Mouse (Mus musculus) erythroblast, adult 5-6 weeks (primary cell): ENCODE results near the gene Smdt1. TPM values are rescaled to one million over a fixed set of nuclear protein-coding genes. Genes with fewer than 3 reads are reported as not detected.

Experiments used
- total RNA-seq, 2 experiments: library from RNA; stranded (forward) in 1 of 2; stranded (reverse) in 1 of 2; fragments of 150-400 nt in 1 of 2; fragments of 200-764, 138-1000 nt in 1 of 2; gene quantifications; 2 replicates each; pipeline versions ENCODE4 v1.2.3 to v1.2.4; 2015 to 2017; ENCODE audit warnings: low replicate concordance in 2 of 2

Smdt1 gene
- total RNA-seq, 2 experiments from 2014 or later, result 42.7 to 91.5 TPM

Other genes starting within 250 kb of the Smdt1 start
- gene Ccdc134, start 211.0 kb upstream of the Smdt1 start, total RNA-seq (2015; ENCODE audit: low replicate concordance), result 0.63 TPM in 1 of 2 replicates, not detected in the other
- 4.1 and 5.0 TPM in 2 replicates for gene Ccdc134, start 211.0 kb upstream of the Smdt1 start, total RNA-seq (2017; ENCODE audit: low replicate concordance)
- 9.0 and 12.5 TPM in 2 replicates for gene Srebf2, start 191.8 kb upstream of the Smdt1 start, total RNA-seq (2015; ENCODE audit: low replicate concordance)
- gene Srebf2, start 191.8 kb upstream of the Smdt1 start, total RNA-seq (2017; ENCODE audit: low replicate concordance), result 11.2 and 15.5 TPM in 2 replicates
- not detected in 2 replicates for gene Shisa8, start 126.1 kb upstream of the Smdt1 start, total RNA-seq (2015; ENCODE audit: low replicate concordance)
- not detected in 2 replicates for gene Shisa8, start 126.1 kb upstream of the Smdt1 start, total RNA-seq (2017; ENCODE audit: low replicate concordance)
- gene Tnfrsf13c, start 114.6 kb upstream of the Smdt1 start, total RNA-seq (2015; ENCODE audit: low replicate concordance), result 0.84 and 6.3 TPM in 2 replicates
- not detected in 2 replicates for gene Tnfrsf13c, start 114.6 kb upstream of the Smdt1 start, total RNA-seq (2017; ENCODE audit: low replicate concordance)
- 10.7 and 11.0 TPM in 2 replicates for gene Cenpm, start 94.2 kb upstream of the Smdt1 start, total RNA-seq (2015; ENCODE audit: low replicate concordance)
- 2.3 and 7.2 TPM in 2 replicates for gene Cenpm, start 94.2 kb upstream of the Smdt1 start, total RNA-seq (2017; ENCODE audit: low replicate concordance)
- gene 1500009C09Rik, start 86.6 kb upstream of the Smdt1 start, total RNA-seq (2015; ENCODE audit: low replicate concordance), result not detected in 2 replicates
- gene 1500009C09Rik, start 86.6 kb upstream of the Smdt1 start, total RNA-seq (2017; ENCODE audit: low replicate concordance), result not detected in 2 replicates
- 2.3 TPM in 1 of 2 replicates, not detected in the other for gene Sept3, start 64.1 kb upstream of the Smdt1 start, total RNA-seq (2015; ENCODE audit: low replicate concordance)
- gene Sept3, start 64.1 kb upstream of the Smdt1 start, total RNA-seq (2017; ENCODE audit: low replicate concordance), result 0.09 TPM in 1 of 2 replicates, not detected in the other
- not detected in 2 replicates for gene Wbp2nl, start 40.0 kb upstream of the Smdt1 start, total RNA-seq (2015; ENCODE audit: low replicate concordance)
- not detected in 2 replicates for gene Wbp2nl, start 40.0 kb upstream of the Smdt1 start, total RNA-seq (2017; ENCODE audit: low replicate concordance)
- 49.5 and 74.2 TPM in 2 replicates for gene Naga, start within 50 bp of the Smdt1 start, total RNA-seq (2015; ENCODE audit: low replicate concordance)
- gene Naga, start within 50 bp of the Smdt1 start, total RNA-seq (2017; ENCODE audit: low replicate concordance), result 22.7 and 56.3 TPM in 2 replicates
- gene Pheta2, start within 50 bp of the Smdt1 start, total RNA-seq (2015; ENCODE audit: low replicate concordance), result 22.7 and 44.9 TPM in 2 replicates
- gene Pheta2, start within 50 bp of the Smdt1 start, total RNA-seq (2017; ENCODE audit: low replicate concordance), result 79.0 and 86.0 TPM in 2 replicates
- gene Ndufa6, start 15.4 kb downstream of the Smdt1 start, total RNA-seq (2015; ENCODE audit: low replicate concordance), result 34.2 and 88.6 TPM in 2 replicates
- 55.3 and 85.6 TPM in 2 replicates for gene Ndufa6, start 15.4 kb downstream of the Smdt1 start, total RNA-seq (2017; ENCODE audit: low replicate concordance)
- gene Cyp2d22, start 41.3 kb downstream of the Smdt1 start, total RNA-seq (2015; ENCODE audit: low replicate concordance), result not detected in 2 replicates
- gene Cyp2d22, start 41.3 kb downstream of the Smdt1 start, total RNA-seq (2017; ENCODE audit: low replicate concordance), result 0.26 TPM in 1 of 2 replicates, not detected in the other
- gene Cyp2d11, start 55.1 kb downstream of the Smdt1 start, total RNA-seq (2015; ENCODE audit: low replicate concordance), result not detected in 2 replicates
- gene Cyp2d11, start 55.1 kb downstream of the Smdt1 start, total RNA-seq (2017; ENCODE audit: low replicate concordance), result not detected in 2 replicates
- not detected in 2 replicates for gene Cyp2d10, start 68.2 kb downstream of the Smdt1 start, total RNA-seq (2015; ENCODE audit: low replicate concordance)
- gene Cyp2d10, start 68.2 kb downstream of the Smdt1 start, total RNA-seq (2017; ENCODE audit: low replicate concordance), result not detected in 2 replicates
- gene Cyp2d9, start 94.5 kb downstream of the Smdt1 start, total RNA-seq (2015; ENCODE audit: low replicate concordance), result not detected in 2 replicates
- not detected in 2 replicates for gene Cyp2d9, start 94.5 kb downstream of the Smdt1 start, total RNA-seq (2017; ENCODE audit: low replicate concordance)
- not detected in 2 replicates for gene Cyp2d12, start 216.1 kb downstream of the Smdt1 start, total RNA-seq (2015; ENCODE audit: low replicate concordance)
- gene Cyp2d12, start 216.1 kb downstream of the Smdt1 start, total RNA-seq (2017; ENCODE audit: low replicate concordance), result 0.56 TPM in 1 of 2 replicates, not detected in the other